Mouse (Mus musculus): ENCODE data around the gene Tmc5.

- TF ChIP-seq CTCF (IDR thresholded peaks at IDR 0.05 in 2 of 3, conservative IDR thresholded peaks at IDR 0.05 in 1 of 3; ENCODE audit: control insufficient read depth in 1 of 3, insufficient read depth in 1 of 3, low read depth in 2 of 3, low read length in 3 of 3, poor library complexity in 1 of 3, severe bottlenecking in 1 of 3): no peak
- no peak for TF ChIP-seq RCOR1 (IDR thresholded peaks at IDR 0.05; ENCODE audit: low read depth, low read length)
- TF ChIP-seq NELFE (IDR thresholded peaks at IDR 0.05; ENCODE audit: low read depth, low read length): no peak
- TF ChIP-seq HCFC1 (IDR thresholded peaks at IDR 0.05; ENCODE audit: low read depth, low read length): no peak
- TF ChIP-seq POLR2A (IDR thresholded peaks at IDR 0.05; ENCODE audit: control insufficient read depth in 1 of 2, insufficient read depth in 1 of 2, low read depth in 1 of 2, low read length in 2 of 2, poor library complexity in 1 of 2): no peak
- TF ChIP-seq ZKSCAN1 (IDR thresholded peaks at IDR 0.05; ENCODE audit: low read depth, low read length): no peak
- no peak for TF ChIP-seq EP300 (IDR thresholded peaks at IDR 0.05; ENCODE audit: low read depth in 1 of 2, low read length in 2 of 2)
- no peak for TF ChIP-seq POLR2AphosphoS5 (IDR thresholded peaks at IDR 0.05; ENCODE audit: borderline replicate concordance, low read depth, low read length)
Measured at GRCm38 (mm10) chr7:118723927-118724326, 126.8 kb downstream of the Tmc5 start.
